Mouse (Mus musculus) bone marrow, adult 2 months (tissue): ENCODE measurements around the gene Smarcd3.

Source experiments
- CTCF ChIP-seq: fragments of 200-500 bp; IDR thresholded peaks from 2 replicates; pipeline ENCODE4 v1.5.1; 2011; ENCODE audit warnings: low read length, control low read depth; ENCODE audit not compliant: control insufficient read depth, insufficient read depth
- POLR2A ChIP-seq: fragments of 200-500 bp; IDR thresholded peaks from 2 replicates; pipeline ENCODE4 v1.6.1; 2011; ENCODE audit warnings: low read depth, mild to moderate bottlenecking, control low read depth, low read length, borderline replicate concordance; ENCODE audit not compliant: control insufficient read depth

DNA sequence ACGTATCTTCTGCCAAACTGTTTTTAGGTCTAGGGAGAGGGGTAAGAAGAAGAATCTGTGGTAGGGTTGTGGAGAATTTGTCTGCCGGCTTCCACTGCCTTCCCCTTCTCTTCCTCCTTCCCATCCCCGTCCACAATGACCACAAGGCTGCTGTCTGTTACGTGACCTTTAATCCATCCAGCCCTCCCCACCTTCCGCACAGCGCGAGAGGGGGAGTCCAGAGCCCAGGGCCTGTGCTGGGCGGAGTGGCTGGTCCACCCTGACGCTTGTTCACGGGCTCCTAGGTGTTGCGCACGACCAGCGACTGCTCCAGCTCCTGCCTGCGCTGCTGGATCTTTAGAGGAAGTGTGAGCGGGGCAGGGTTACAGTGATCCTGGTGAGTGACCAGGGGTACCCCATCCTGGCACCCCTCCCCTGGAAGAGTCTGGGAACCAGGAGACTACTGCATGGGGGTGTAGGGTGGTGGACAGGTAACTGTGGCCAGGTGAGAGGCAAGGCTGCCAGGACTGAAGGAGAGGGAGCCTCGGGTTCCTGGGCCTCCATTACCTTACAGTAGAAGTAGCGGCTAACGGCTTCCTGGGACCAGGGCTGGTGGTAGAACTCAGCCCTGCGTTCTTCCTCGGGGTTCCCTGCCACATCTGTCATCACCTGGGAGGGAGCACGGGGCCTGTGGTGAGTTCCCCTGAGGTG, 31.6 kb downstream of the Smarcd3 start:
- no peak for TF ChIP-seq CTCF
- TF ChIP-seq POLR2A = no peak; the same call in 1 of the 2 replicates
